Mouse (Mus musculus) forebrain, embryonic 11.5 days (tissue): ENCODE data around the gene Asxl1. TPM values are rescaled to one million over a fixed set of nuclear protein-coding genes. Genes with fewer than 3 reads are reported as not detected.

ENCODE experiments used
- ATAC-seq: fragments of 200-750 bp; cut with Nextera tagmentation; replicated peaks from 2 replicates; pipeline ENCODE4 v1.8.0; 2017; ENCODE audit warnings: moderate TSS enrichment; ENCODE audit not compliant: low FRiP score
- DNase-seq: peaks from one replicate; pipeline ENCODE4 v3.0.0-alpha.2; 2017; ENCODE audit warnings: low spot score
- H3K27ac ChIP-seq: fragments of 300-500 bp; sonication (generic); 2 replicates; pipeline ENCODE4 v1.5.1; 2014; ENCODE audit warnings: low read depth, low read length
- H3K27me3 ChIP-seq: fragments of 300-500 bp; sonication (generic); 2 replicates; pipeline ENCODE4 v1.6.1; 2014; ENCODE audit warnings: mild to moderate bottlenecking, low read length, mixed read lengths; ENCODE audit not compliant: control insufficient read depth, insufficient read depth
- H3K36me3 ChIP-seq: fragments of 300-500 bp; sonication (generic); 2 replicates; pipeline ENCODE4 v1.6.1; 2014; ENCODE audit warnings: mild to moderate bottlenecking, low read length, moderate library complexity, mixed read lengths; ENCODE audit not compliant: control insufficient read depth, insufficient read depth
- H3K4me1 ChIP-seq: fragments of 300-500 bp; sonication (generic); replicated peaks from 2 replicates; pipeline ENCODE4 v1.6.1; 2014; ENCODE audit warnings: low read length, mixed read lengths; ENCODE audit not compliant: control insufficient read depth, insufficient read depth
- H3K4me2 ChIP-seq: fragments of 300-500 bp; sonication (generic); 2 replicates; pipeline ENCODE4 v1.6.1; 2014; ENCODE audit warnings: low read depth, mild to moderate bottlenecking, low read length, moderate library complexity, mixed read lengths; ENCODE audit not compliant: severe bottlenecking
- H3K4me3 ChIP-seq: fragments of 300-500 bp; sonication (generic); 2 replicates; pipeline ENCODE4 v1.5.1; 2014; ENCODE audit warnings: low read depth, low read length
- H3K9ac ChIP-seq: fragments of 300-500 bp; sonication (generic); 2 replicates; pipeline ENCODE4 v1.6.1; 2014; ENCODE audit warnings: low read length
- H3K9me3 ChIP-seq: fragments of 300-500 bp; sonication (generic); 2 replicates; pipeline ENCODE4 v1.6.1; 2016; ENCODE audit warnings: low read length, mixed read lengths; ENCODE audit not compliant: control insufficient read depth
- WGBS: fragments of 180-500 bp; shearing (Covaris S2); extraction: QIAGEN DNeasy Blood & Tissue Kit; methylation state at CpG from one replicate; pipeline ENCODE4 v1.1.7; 2014; 5-methylcytosine and 5-hydroxymethylcytosine counted together
- polyA plus RNA-seq: library from polyadenylated mRNA; unstranded; fragments of >200 nt; fragmentation: Nextera tagmentation; extraction: Ambion mirVana; gene quantifications from 2 replicates; pipeline ENCODE4 v1.2.1, GENCODE M21; 2014

Gene Asxl1
- polyA plus RNA-seq, 1 experiment from 2014 or later = 25.4 TPM

- Histone ChIP-seq H3K4me1 (no peaks in the 10 kb centered on the region), H3K36me3 (peaks cover 3% of the 10 kb centered on the region; the same call in 1 of the 2 replicates), H3K4me2 (no peak overlapping the region), H3K4me3 (no peak overlapping the region), H3K9me3 (no peaks in the 10 kb centered on the region), H3K9ac (no peak overlapping the region), H3K27me3 (no peaks in the 10 kb centered on the region), H3K27ac (no peak overlapping the region)
- DNase-seq = no peak
- ATAC-seq = no peak
- WGBS = 78% methylated on average over 9 of the region's 9 CpGs
Measured at GRCm38 (mm10) chr2:153411557-153411956, 65.9 kb downstream of the Asxl1 start.

GRCm38 (mm10) chr2:153412563-153412962, 66.9 kb downstream of the Asxl1 start:
- H3K4me2 ChIP-seq = no peak overlapping the region
- no peaks in the 10 kb centered on the region for H3K9me3 ChIP-seq
- DNase-seq (no peak), ATAC-seq (no peak)
- WGBS = 67% methylated on average over 6 of the region's 6 CpGs
- peaks cover 7% of the 10 kb centered on the region; the same call in 1 of the 2 replicates for H3K36me3 ChIP-seq
- H3K27ac ChIP-seq = 0 out of 2 replicates have a peak overlapping the region, but pooled peaks have one; percentile 2
- no peaks in the 10 kb centered on the region for H3K27me3 ChIP-seq
- H3K4me3 ChIP-seq = no peak overlapping the region
- H3K4me1 ChIP-seq = no peaks in the 10 kb centered on the region
- H3K9ac ChIP-seq = no peak overlapping the region

- 40% methylated on average over 2 of the region's 2 CpGs for WGBS
- Histone ChIP-seq H3K4me3 (no peak overlapping the region), H3K9me3 (no peaks in the 10 kb centered on the region), H3K27me3 (no peaks in the 10 kb centered on the region), H3K27ac (no peak overlapping the region), H3K9ac (no peak overlapping the region), H3K36me3 (peaks cover 7% of the 10 kb centered on the region; the same call in 1 of the 2 replicates), H3K4me2 (no peak overlapping the region), H3K4me1 (no peaks in the 10 kb centered on the region)
- DNase-seq (no peak), ATAC-seq (no peak)
Measured at GRCm38 (mm10) chr2:153414607-153415006, 69.0 kb downstream of the Asxl1 start.

GRCm38 (mm10) chr2:153417841-153418240, 72.2 kb downstream of the Asxl1 start:
- no peak for DNase-seq
- Histone ChIP-seq H3K4me1 (peaks cover 9% of the 10 kb centered on the region), H3K9me3 (no peaks in the 10 kb centered on the region), H3K4me2 (no peak overlapping the region), H3K27ac (no peak overlapping the region), H3K36me3 (peaks cover 4% of the 10 kb centered on the region; the same call in 1 of the 2 replicates), H3K27me3 (no peaks in the 10 kb centered on the region), H3K4me3 (no peak overlapping the region), H3K9ac (no peak overlapping the region)
- ATAC-seq = no peak
- 96% methylated on average over 12 of the region's 12 CpGs for WGBS

GRCm38 (mm10) chr2:153418381-153418780, 72.8 kb downstream of the Asxl1 start:
- H3K4me3 ChIP-seq = no peak overlapping the region
- peaks cover 4% of the 10 kb centered on the region; the same call in 1 of the 2 replicates for H3K36me3 ChIP-seq
- H3K4me2 ChIP-seq = no peak overlapping the region
- no peak overlapping the region for H3K9ac ChIP-seq
- WGBS = 90% methylated on average over 1 of the region's 1 CpGs
- no peak for DNase-seq
- no peaks in the 10 kb centered on the region for H3K27me3 ChIP-seq
- H3K9me3 ChIP-seq = no peaks in the 10 kb centered on the region
- no peak for ATAC-seq
- peaks cover 9% of the 10 kb centered on the region for H3K4me1 ChIP-seq
- no peak overlapping the region for H3K27ac ChIP-seq

GRCm38 (mm10) chr2:153421233-153421632, 75.6 kb downstream of the Asxl1 start:
- peaks cover 19% of the 10 kb centered on the region for H3K4me1 ChIP-seq
- no peaks in the 10 kb centered on the region for H3K9me3 ChIP-seq
- DNase-seq = no peak
- H3K4me2 ChIP-seq = no peak overlapping the region
- peaks cover 4% of the 10 kb centered on the region; the same call in 1 of the 2 replicates for H3K36me3 ChIP-seq
- ATAC-seq = no peak
- H3K27me3 ChIP-seq = no peaks in the 10 kb centered on the region
- no peak overlapping the region for H3K9ac ChIP-seq
- H3K27ac ChIP-seq = no peak overlapping the region
- no peak overlapping the region for H3K4me3 ChIP-seq

GRCm38 (mm10) chr2:153422051-153422450, 76.4 kb downstream of the Asxl1 start:
- H3K9ac ChIP-seq = no peak overlapping the region
- no peak overlapping the region for H3K4me3 ChIP-seq
- DNase-seq = no peak
- no peaks in the 10 kb centered on the region for H3K9me3 ChIP-seq
- WGBS = 19% methylated on average over 5 of the region's 5 CpGs
- H3K36me3 ChIP-seq = peaks cover 3% of the 10 kb centered on the region; the same call in 1 of the 2 replicates
- H3K27me3 ChIP-seq = no peaks in the 10 kb centered on the region
- H3K27ac ChIP-seq = no peak overlapping the region
- ATAC-seq = peak; percentile 78
- H3K4me2 ChIP-seq = no peak overlapping the region
- peaks cover 24% of the 10 kb centered on the region for H3K4me1 ChIP-seq

- H3K36me3 ChIP-seq = no peaks in the 10 kb centered on the region; the same call in 1 of the 2 replicates
- peaks cover 24% of the 10 kb centered on the region for H3K4me1 ChIP-seq
- DNase-seq (no peak), ATAC-seq (no peak)
- no peaks in the 10 kb centered on the region for H3K27me3 ChIP-seq
- no peak overlapping the region for H3K9ac ChIP-seq
- H3K4me2 ChIP-seq = no peak overlapping the region
- 89% methylated on average over 3 of the region's 3 CpGs for WGBS
- H3K4me3 ChIP-seq = no peak overlapping the region
- H3K9me3 ChIP-seq = no peaks in the 10 kb centered on the region
- no peak overlapping the region for H3K27ac ChIP-seq
Measured at GRCm38 (mm10) chr2:153423113-153423512, 77.5 kb downstream of the Asxl1 start.

- no peaks in the 10 kb centered on the region for H3K9me3 ChIP-seq
- no peak overlapping the region for H3K27ac ChIP-seq
- no peak overlapping the region for H3K4me3 ChIP-seq
- ATAC-seq (no peak), DNase-seq (no peak)
- no peak overlapping the region for H3K9ac ChIP-seq
- H3K4me1 ChIP-seq = peaks cover 24% of the 10 kb centered on the region
- no peak overlapping the region for H3K4me2 ChIP-seq
- 87% methylated on average over 8 of the region's 8 CpGs for WGBS
- no peaks in the 10 kb centered on the region; the same call in 1 of the 2 replicates for H3K36me3 ChIP-seq
- H3K27me3 ChIP-seq = no peaks in the 10 kb centered on the region
Measured at GRCm38 (mm10) chr2:153424557-153424956, 78.9 kb downstream of the Asxl1 start.
